In the genomic region with DNA sequence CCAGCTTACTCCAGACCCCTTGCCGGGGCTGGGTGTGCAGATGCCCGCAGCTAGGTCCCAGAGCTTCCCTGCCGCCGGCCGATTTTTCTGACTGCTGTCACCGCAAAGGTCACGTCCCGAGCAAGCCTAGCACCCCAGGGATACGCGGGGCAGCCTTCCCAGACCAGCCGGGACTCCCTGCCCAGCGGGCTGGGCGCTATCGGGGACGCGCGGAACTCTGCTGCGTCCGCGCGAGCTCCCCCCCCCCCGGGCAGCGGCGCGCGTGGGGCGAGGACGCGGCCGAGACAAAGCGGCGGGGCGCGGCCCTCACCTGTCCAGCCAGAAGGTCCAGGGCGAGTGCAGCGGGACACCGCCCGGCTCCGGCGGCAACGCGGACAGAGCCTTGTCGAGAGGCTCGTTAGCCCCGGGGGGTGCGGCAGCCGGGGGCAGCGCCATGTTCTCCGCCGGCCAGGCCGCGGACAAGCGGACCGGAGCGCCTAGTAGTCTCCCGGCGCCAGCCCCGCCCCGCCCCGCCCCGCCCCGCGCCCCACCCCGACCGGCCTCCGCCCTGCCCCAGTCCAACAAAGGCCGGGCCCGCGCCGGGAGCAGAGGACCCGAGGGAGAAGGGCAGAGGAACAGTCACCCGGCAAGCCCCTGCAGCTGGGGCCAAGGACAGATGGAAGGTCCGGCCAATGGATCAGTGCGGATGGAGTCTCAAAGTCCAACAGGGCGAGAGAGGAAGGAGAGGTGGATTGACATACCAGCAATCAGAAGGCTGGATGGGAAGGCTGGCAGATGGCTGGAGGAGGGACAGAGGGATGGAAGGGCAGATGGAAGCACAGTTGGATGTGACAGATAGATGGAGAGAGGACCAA, we compare ENCODE assay signal across 8 mouse cellular contexts. TPM values are rescaled to one million over a fixed set of nuclear protein-coding genes. Genes with fewer than 3 reads are reported as not detected.
DNase-seq lines count a peak whose midpoint lies in the region; ATAC-seq lines count a peak whose summit lies in the region.

Eif4e3 (minus strand) TSS at position 454 of the 854 bp plus-strand sequence.
Gm20696 (minus strand) TSS at position 480 of the 854 bp plus-strand sequence.

- peak within 1 kb of the TSS; percentile 87 for H3K9ac ChIP-seq in heart, embryonic 11.5 days (ENCODE audit: low read depth, low read length)
- peak within 1 kb of the TSS; percentile 75 for H3K9ac ChIP-seq in lung, embryonic 15.5 days
- peak within 1 kb of the TSS; percentile 82 for H3K9ac ChIP-seq in neural tube, embryonic 15.5 days (replicated peaks)

- H3K27me3 ChIP-seq in embryonic facial prominence, embryonic 10.5 days (replicated peaks; ENCODE audit: low read depth, poor library complexity, severe bottlenecking), result peaks cover 37% of the 10 kb centered on the region
- peaks cover 18% of the 10 kb centered on the region; the same call in 1 of the 2 replicates for H3K27me3 ChIP-seq in heart, embryonic 11.5 days (ENCODE audit: control insufficient read depth, insufficient read depth, low read length)
- H3K27me3 ChIP-seq in lung, embryonic 15.5 days, result no peaks in the 10 kb centered on the region
- H3K27me3 ChIP-seq in neural tube, embryonic 15.5 days (replicated peaks), result peaks cover 6% of the 10 kb centered on the region; the same call in 1 of the 2 replicates

- under 1% methylated on average over 75 of the region's 75 CpGs for WGBS in embryonic facial prominence, embryonic 10.5 days
- WGBS in heart, embryonic 11.5 days (ENCODE audit: insufficient replicate concordance), result under 1% methylated on average over 33 of the region's 75 CpGs
- WGBS in lung, embryonic 15.5 days, result under 1% methylated on average over 64 of the region's 75 CpGs
- whole genome bisulfite sequencing in neural tube, embryonic 15.5 days, result under 1% methylated on average over 72 of the region's 75 CpGs

- ATAC-seq in heart, embryonic 11.5 days (replicated peaks; ENCODE audit: insufficient number of reproducible peaks, low FRiP score, low TSS enrichment), result peak; percentile 71
- ATAC-seq in lung, embryonic 15.5 days (ENCODE audit: borderline replicate concordance, extremely low read depth, low FRiP score, low TSS enrichment), result peak; percentile 89
- peak; percentile 21; the same call in 1 of the 2 replicates for ATAC-seq in neural tube, embryonic 15.5 days (ENCODE audit: low FRiP score)

- no peaks in the 10 kb centered on the region for H3K9me3 ChIP-seq in embryonic facial prominence, embryonic 10.5 days
- no peaks in the 10 kb centered on the region for H3K9me3 ChIP-seq in heart, embryonic 11.5 days (replicated peaks; ENCODE audit: control insufficient read depth, low read length)
- no peaks in the 10 kb centered on the region for H3K9me3 ChIP-seq in lung, embryonic 15.5 days
- H3K9me3 ChIP-seq in neural tube, embryonic 15.5 days (replicated peaks), result no peaks in the 10 kb centered on the region

- H3K4me3 ChIP-seq in embryonic facial prominence, embryonic 10.5 days, result peak within 1 kb of the TSS; percentile 91
- peak within 1 kb of the TSS; percentile 69 for H3K4me3 ChIP-seq in heart, embryonic 11.5 days (ENCODE audit: low read depth, low read length)
- peak within 1 kb of the TSS; percentile 83 for H3K4me3 ChIP-seq in lung, embryonic 15.5 days
- H3K4me3 ChIP-seq in neural tube, embryonic 15.5 days (replicated peaks), result peak within 1 kb of the TSS; percentile 68

- H3K27ac ChIP-seq in embryonic facial prominence, embryonic 10.5 days (replicated peaks), result peak within 1 kb of the TSS; percentile 94
- H3K27ac ChIP-seq in heart, embryonic 11.5 days (ENCODE audit: low read depth, low read length), result no peak within 1 kb of the TSS; the same call in 1 of the 2 replicates
- H3K27ac ChIP-seq in lung, embryonic 15.5 days, result peak within 1 kb of the TSS; percentile 77
- peak within 1 kb of the TSS; percentile 69 for H3K27ac ChIP-seq in neural tube, embryonic 15.5 days (replicated peaks)

- H3K36me3 ChIP-seq in embryonic facial prominence, embryonic 10.5 days (replicated peaks), result no peaks in the 10 kb centered on the region
- H3K36me3 ChIP-seq in heart, embryonic 11.5 days (ENCODE audit: control insufficient read depth, insufficient read depth, low read length), result no peaks in the 10 kb centered on the region
- H3K36me3 ChIP-seq in lung, embryonic 15.5 days, result no peaks in the 10 kb centered on the region
- no peaks in the 10 kb centered on the region for H3K36me3 ChIP-seq in neural tube, embryonic 15.5 days

- H3K4me2 ChIP-seq in heart, embryonic 11.5 days, result peak within 1 kb of the TSS; percentile 92
- peak within 1 kb of the TSS; percentile 87 for H3K4me2 ChIP-seq in lung, embryonic 15.5 days
- peak within 1 kb of the TSS; percentile 96 for H3K4me2 ChIP-seq in neural tube, embryonic 15.5 days

- DNase-seq in A20 (ENCODE audit: low read depth, low spot score), result peak; percentile 44
- DNase-seq in adrenal gland, adult 18-20 months (ENCODE audit: low spot score in 2 of 2), result peak; percentile 60 to 66
- DNase-seq in embryonic facial prominence, embryonic 10.5 days (ENCODE audit: low spot score), result peak; percentile 81
- DNase-seq in kidney, adult 9 months, result peak; percentile 67
- peak; percentile 76 for DNase-seq in yolk sac, embryonic 10.5 days (ENCODE audit: low spot score)

- peaks cover 57% of the 10 kb centered on the region for H3K4me1 ChIP-seq in embryonic facial prominence, embryonic 10.5 days
- no peaks in the 10 kb centered on the region for H3K4me1 ChIP-seq in heart, embryonic 11.5 days (ENCODE audit: control insufficient read depth, insufficient read depth, low read length)
- peaks cover 17% of the 10 kb centered on the region for H3K4me1 ChIP-seq in lung, embryonic 15.5 days
- H3K4me1 ChIP-seq in neural tube, embryonic 15.5 days, result peaks cover 52% of the 10 kb centered on the region

RNA-seq across cellular contexts. Expression of gene Eif4e3, which starts in this region (rescaled TPM):
- total RNA-seq in adrenal gland, adult 18-20 months (2021), result 10 to 100 TPM; 30.4 to 48.6 TPM
- 14.2 and 16.5 TPM in 2 replicates for polyA plus RNA-seq in embryonic facial prominence, embryonic 10.5 days (2016; fragmentation: Nextera tagmentation; extraction: Ambion mirVana)
- polyA plus RNA-seq in heart, embryonic 11.5 days (2014; fragmentation: Nextera tagmentation; extraction: Ambion mirVana), result 5.8 and 6.1 TPM in 2 replicates
- polyA plus RNA-seq in lung, embryonic 15.5 days (2015; fragmentation: Nextera tagmentation; extraction: Ambion mirVana), result 26.6 and 27.6 TPM in 2 replicates
- polyA plus RNA-seq in neural tube, embryonic 15.5 days (2015; fragmentation: Nextera tagmentation; extraction: Ambion mirVana), result 7.0 and 9.2 TPM in 2 replicates

RNA-seq across cellular contexts. Expression of gene Gm20696, which starts in this region (rescaled TPM):
- 1 to 10 TPM; 2.5 to 3.0 TPM for total RNA-seq in adrenal gland, adult 18-20 months (2021)
- polyA plus RNA-seq in embryonic facial prominence, embryonic 10.5 days (2016; fragmentation: Nextera tagmentation; extraction: Ambion mirVana), result 3.1 and 4.5 TPM in 2 replicates
- 2.1 and 4.0 TPM in 2 replicates for polyA plus RNA-seq in heart, embryonic 11.5 days (2014; fragmentation: Nextera tagmentation; extraction: Ambion mirVana)
- polyA plus RNA-seq in lung, embryonic 15.5 days (2015; fragmentation: Nextera tagmentation; extraction: Ambion mirVana), result 3.5 and 3.8 TPM in 2 replicates
- polyA plus RNA-seq in neural tube, embryonic 15.5 days (2015; fragmentation: Nextera tagmentation; extraction: Ambion mirVana), result 2.3 and 2.7 TPM in 2 replicates

Comparison
In these comparisons a context has a peak if more than half of its experiments do, and no peak if none do; other contexts are left out.
1. ATAC-seq: peak in every context shown above with its lines; median percentile 89 in lung, embryonic 15.5 days; 71 in heart, embryonic 11.5 days; 21 in neural tube, embryonic 15.5 days.